Mouse (Mus musculus) thymus, adult 2 months (tissue): ENCODE results near the gene Gm28729. TPM values are rescaled to one million over a fixed set of nuclear protein-coding genes. Genes with fewer than 3 reads are reported as not detected.

Source experiments
- DNase-seq: peaks from one replicate; pipeline ENCODE4 v3.0.0; 2021
- H3K27ac ChIP-seq: fragments of 200-500 bp; 2 replicates; pipeline ENCODE4 v1.5.1; 2012; ENCODE audit warnings: low read length, control low read depth; ENCODE audit not compliant: control insufficient read depth, insufficient read depth
- H3K27me3 ChIP-seq: fragments of 200-500 bp; 2 replicates; pipeline ENCODE4 v1.6.1; 2012; ENCODE audit warnings: mild to moderate bottlenecking, low read length, moderate library complexity, mixed read lengths; ENCODE audit not compliant: control insufficient read depth, insufficient read depth
- H3K36me3 ChIP-seq: fragments of 200-500 bp; 2 replicates; pipeline ENCODE4 v1.6.1; 2012; ENCODE audit warnings: mild to moderate bottlenecking, low read length, moderate library complexity; ENCODE audit not compliant: control insufficient read depth, insufficient read depth
- H3K4me1 ChIP-seq: fragments of 200-500 bp; replicated peaks from 2 replicates; pipeline ENCODE4 v1.6.1; 2012; ENCODE audit warnings: low read length; ENCODE audit not compliant: control insufficient read depth, insufficient read depth
- H3K4me3 ChIP-seq: fragments of 200-500 bp; 2 replicates; pipeline ENCODE4 v1.5.1; 2012; ENCODE audit warnings: mild to moderate bottlenecking, low read length, control low read depth, moderate library complexity; ENCODE audit not compliant: control insufficient read depth, insufficient read depth
- CTCF ChIP-seq: fragments of 200-500 bp; IDR thresholded peaks from 2 replicates; pipeline ENCODE4 v1.5.1; 2012; ENCODE audit warnings: mild to moderate bottlenecking, control low read depth, low read length, moderate library complexity, borderline replicate concordance; ENCODE audit not compliant: control insufficient read depth, poor library complexity, insufficient read depth; ENCODE audit errors: extremely low read depth
- POLR2A ChIP-seq: fragments of 200-500 bp; IDR thresholded peaks from 2 replicates; pipeline ENCODE4 v1.6.1; 2012; ENCODE audit warnings: mild to moderate bottlenecking, low read length, control low read depth, moderate library complexity; ENCODE audit not compliant: control insufficient read depth, poor library complexity, insufficient read depth; ENCODE audit errors: extremely low read depth
- WGBS: fragments of 180-500 bp; shearing (Covaris S2); methylation state at CpG from one replicate; pipeline ENCODE4 v1.1.7; 2018; 5-methylcytosine and 5-hydroxymethylcytosine counted together
- polyA plus RNA-seq: library from polyadenylated mRNA; depleted of rRNA; stranded (reverse); fragments of >200 nt; gene quantifications from 2 replicates; pipeline ENCODE4 v1.2.3, GENCODE M21; 2012

Gm28729 gene
- polyA plus RNA-seq, 1 experiment: 0.04 TPM

DNA sequence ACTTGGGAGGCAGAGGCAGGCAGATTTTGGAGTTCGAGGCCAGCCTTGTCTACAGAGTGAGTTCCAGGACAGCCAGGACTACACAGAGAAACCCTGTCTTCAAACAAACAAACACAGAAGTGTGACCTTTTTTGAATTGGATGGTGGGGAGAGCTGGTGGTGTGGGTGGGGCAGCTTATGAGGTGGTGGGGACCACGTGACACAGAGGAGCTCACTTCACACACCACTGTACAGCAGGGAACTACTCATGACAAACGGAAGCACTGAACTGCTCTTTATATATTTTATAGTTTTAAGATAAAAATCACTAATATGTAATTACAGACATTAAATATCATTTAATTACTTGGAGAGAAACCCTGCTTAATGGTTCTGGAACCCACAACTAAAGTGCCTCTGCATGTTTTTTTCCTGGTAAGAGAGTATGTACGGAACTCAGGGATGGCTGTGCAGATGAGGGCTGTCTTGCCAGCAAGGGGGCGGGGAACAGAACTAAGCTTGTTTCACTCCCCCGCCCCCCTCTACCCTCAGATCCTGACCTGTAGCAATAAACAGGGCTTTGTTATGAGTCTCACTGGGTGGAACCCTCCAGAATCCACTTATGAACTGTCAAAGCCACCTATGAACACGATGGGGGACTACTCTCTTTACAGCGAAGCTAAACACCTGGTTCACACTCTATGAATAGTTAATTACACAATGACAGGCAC is 55.4 kb downstream of the Gm28729 start:
- H3K4me3 ChIP-seq: no peak overlapping the region
- no peak for TF ChIP-seq CTCF
- no peak for TF ChIP-seq POLR2A
- WGBS: 95% methylated on average over 8 of the region's 8 CpGs

GRCm38 (mm10) chr9:96463708-96464107 is 61.4 kb downstream of the Gm28729 start:
- no peaks in the 10 kb centered on the region for H3K27me3 ChIP-seq
- 96% methylated on average over 10 of the region's 10 CpGs for WGBS
- TF ChIP-seq CTCF: no peak
- no peak for TF ChIP-seq POLR2A
- no peak for DNase-seq
- no peak overlapping the region for H3K4me3 ChIP-seq
- H3K4me1 ChIP-seq: no peaks in the 10 kb centered on the region
- H3K36me3 ChIP-seq: peaks cover 6% of the 10 kb centered on the region
- H3K27ac ChIP-seq: no peak overlapping the region

More for the DNA sequence above, 55.4 kb downstream of the Gm28729 start:
- H3K27ac ChIP-seq: no peak overlapping the region
- peaks cover 23% of the 10 kb centered on the region for H3K36me3 ChIP-seq
- no peaks in the 10 kb centered on the region for H3K27me3 ChIP-seq
- no peaks in the 10 kb centered on the region for H3K4me1 ChIP-seq
- DNase-seq: no peak

DNA sequence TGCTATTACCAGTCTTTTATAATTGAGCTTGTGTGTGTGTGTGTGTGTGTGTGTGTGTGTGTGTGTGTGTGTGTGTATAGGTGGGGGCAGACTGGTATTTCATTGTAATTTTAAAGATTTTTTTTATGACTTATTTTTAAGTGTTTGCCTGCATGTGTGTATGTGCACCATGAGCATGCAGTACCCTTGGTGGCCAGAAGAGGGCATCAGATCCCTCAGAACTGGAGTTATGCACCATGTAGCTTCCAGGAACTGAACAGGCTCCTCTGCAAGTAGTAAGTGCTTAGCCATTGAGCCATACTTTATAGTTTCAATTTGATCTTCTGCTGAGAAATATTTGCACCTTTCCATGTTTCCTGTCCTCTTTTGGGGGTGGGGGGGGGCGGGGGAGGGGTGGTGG is 63.5 kb downstream of the Gm28729 start:
- 67% methylated on average over 1 of the region's 1 CpGs for WGBS
- H3K36me3 ChIP-seq: no peaks in the 10 kb centered on the region; the same call in none of the 2 replicates
- no peaks in the 10 kb centered on the region for H3K27me3 ChIP-seq
- no peak overlapping the region for H3K27ac ChIP-seq
- TF ChIP-seq CTCF (no peak), POLR2A (no peak)
- no peak overlapping the region for H3K4me3 ChIP-seq
- no peaks in the 10 kb centered on the region for H3K4me1 ChIP-seq
- no peak for DNase-seq

GRCm38 (mm10) chr9:96460117-96460865 is 64.8 kb downstream of the Gm28729 start:
- WGBS: 97% methylated on average over 10 of the region's 10 CpGs
- DNase-seq: no peak
- Histone ChIP-seq H3K27me3 (no peaks in the 10 kb centered on the region), H3K4me3 (no peak overlapping the region), H3K27ac (no peak overlapping the region), H3K4me1 (no peaks in the 10 kb centered on the region), H3K36me3 (no peaks in the 10 kb centered on the region; the same call in 1 of the 2 replicates)
- TF ChIP-seq POLR2A (no peak), CTCF (no peak)

- 94% methylated on average over 8 of the region's 8 CpGs for WGBS
- no peak overlapping the region for H3K4me3 ChIP-seq
- DNase-seq: no peak
- no peak for TF ChIP-seq POLR2A
- H3K4me1 ChIP-seq: no peaks in the 10 kb centered on the region
- no peaks in the 10 kb centered on the region for H3K27me3 ChIP-seq
- no peak overlapping the region for H3K27ac ChIP-seq
- H3K36me3 ChIP-seq: no peaks in the 10 kb centered on the region
Observed at GRCm38 (mm10) chr9:96455618-96456017, 69.4 kb downstream of the Gm28729 start.

GRCm38 (mm10) chr9:96452956-96453355 is 72.1 kb downstream of the Gm28729 start:
- TF ChIP-seq POLR2A: no peak
- TF ChIP-seq CTCF: no peak
- no peak overlapping the region for H3K27ac ChIP-seq
- 95% methylated on average over 4 of the region's 4 CpGs for WGBS

More at GRCm38 (mm10) chr9:96452956-96453355, 72.1 kb downstream of the Gm28729 start:
- Histone ChIP-seq H3K36me3 (no peaks in the 10 kb centered on the region), H3K4me3 (no peak overlapping the region), H3K4me1 (no peaks in the 10 kb centered on the region), H3K27me3 (no peaks in the 10 kb centered on the region)
- no peak for DNase-seq
